Mouse (Mus musculus): ENCODE measurements around the gene Piwil4. TPM values are rescaled to one million over a fixed set of nuclear protein-coding genes. Genes with fewer than 3 reads are reported as not detected.

The Piwil4 gene
- polyA plus RNA-seq (2021): 0.17 TPM

DNA sequence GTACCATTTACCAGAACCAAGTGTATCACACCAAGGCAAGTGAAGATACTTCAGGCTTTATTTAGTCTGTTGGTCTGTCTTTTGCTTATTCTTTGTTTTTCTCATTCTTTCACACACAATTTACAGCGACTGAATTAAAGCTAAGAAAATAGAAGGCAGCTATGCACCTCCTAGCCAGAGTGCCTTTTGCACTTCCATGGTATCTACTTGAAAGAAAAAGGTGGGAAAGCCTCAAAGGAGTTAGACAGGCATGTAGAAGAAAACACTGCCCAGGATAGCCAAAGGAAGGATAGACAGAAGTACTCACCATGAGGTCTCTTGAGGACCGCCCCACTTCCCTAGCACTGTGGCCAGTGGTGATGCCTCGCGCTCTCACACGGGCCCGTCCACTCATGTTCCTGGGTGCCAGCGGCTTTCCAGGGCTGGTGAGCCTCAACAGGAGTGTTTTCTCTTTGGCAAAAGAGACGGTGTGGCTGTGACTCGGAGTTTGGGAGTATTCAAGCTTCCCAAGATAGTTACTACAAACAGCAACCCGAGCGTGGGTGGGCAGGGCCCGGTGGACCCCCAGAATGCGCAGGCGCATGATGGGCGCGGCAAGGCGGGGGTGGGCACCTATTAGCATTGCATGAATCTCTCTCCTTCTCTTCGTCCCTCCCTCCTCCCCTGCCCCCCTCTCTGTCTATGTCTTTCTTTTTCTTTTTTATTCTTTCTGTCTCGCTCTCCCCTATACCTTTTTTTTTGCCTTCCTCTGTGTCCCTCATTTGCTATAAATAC is at the start of gene Piwil4:
Gene Piwil4, minus strand, starts transcription at position 583 of the 774 bp plus-strand sequence.
- in situ Hi-C loops (cut with MboI; ENCODE audit: low pct_unique_long_range_greater_than_20kb): no loop called here
- H3K27me3 ChIP-seq: peaks cover 5% of the 10 kb centered on the region
- DNase-seq (ENCODE audit: low read depth, low spot score) (no peak), ATAC-seq (no peak)
- POLR2A ChIA-PET: no interaction called here
- CTCF ChIA-PET: no interaction called here
- TF ChIP-seq CTCF (IDR thresholded peaks at IDR 0.05): no peak

- no peaks in the 10 kb centered on the region for H3K27me3 ChIP-seq
- ATAC-seq: no peak
- CTCF ChIA-PET: no interaction called here
- in situ Hi-C loops (cut with MboI; ENCODE audit: low pct_unique_long_range_greater_than_20kb): no loop called here
- POLR2A ChIA-PET: no interaction called here
- no peak for DNase-seq (ENCODE audit: low read depth, low spot score)
- TF ChIP-seq CTCF (IDR thresholded peaks at IDR 0.05): no peak
Measured at GRCm38 (mm10) chr9:14787356-14787755, 46.8 kb upstream of the Piwil4 start.

DNA sequence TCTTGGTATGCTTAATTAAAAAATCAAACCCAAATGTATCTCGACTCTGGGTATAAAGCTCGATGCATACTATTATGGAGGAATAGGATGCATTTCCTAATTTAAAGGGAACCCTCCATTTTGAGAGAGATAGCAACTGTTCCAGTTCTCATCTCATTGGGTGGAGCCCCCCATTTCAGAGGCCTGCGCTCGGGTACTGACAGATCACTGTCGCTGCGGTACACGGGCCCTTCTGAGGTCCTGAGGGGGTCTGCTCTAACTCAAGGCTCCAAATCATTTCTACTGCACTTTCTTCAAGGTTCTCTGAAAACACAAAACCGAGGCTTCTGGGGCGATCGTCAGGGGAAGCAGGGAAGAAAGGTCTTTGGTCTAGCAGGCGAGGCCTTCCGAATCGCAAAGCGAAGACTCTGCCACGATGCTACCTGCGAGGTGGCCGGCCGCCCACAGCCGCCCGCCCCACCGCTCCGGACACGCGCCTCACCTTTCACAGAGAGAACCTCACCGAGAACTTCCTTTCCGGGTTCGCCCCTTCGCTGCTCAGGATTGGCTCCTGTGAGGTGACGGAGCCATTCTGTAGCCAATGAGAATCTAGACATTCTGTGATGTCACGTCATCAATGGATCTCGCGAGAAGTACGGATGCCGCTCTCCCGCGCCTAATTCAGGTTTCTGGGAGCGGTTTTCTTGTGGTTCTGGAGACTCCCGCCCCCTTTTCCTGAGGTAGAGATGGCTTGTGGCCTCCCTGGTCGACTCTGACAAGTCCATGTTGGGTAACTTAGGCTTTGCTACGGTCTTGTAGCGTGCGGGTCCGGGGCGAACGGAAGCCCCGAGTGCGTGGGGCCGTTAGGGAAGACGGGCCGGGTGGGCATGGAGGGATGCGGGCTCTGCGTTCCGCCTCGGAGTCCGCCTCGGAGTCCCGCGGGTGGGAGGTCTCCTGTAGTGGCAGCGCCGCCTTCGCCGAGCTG is 43.8 kb upstream of the Piwil4 start, which contains the start of the genes Mre11a and Ankrd49:
Gene Mre11a, plus strand, starts transcription at position 616 of the 964 bp plus-strand sequence.
Gene Ankrd49, minus strand, starts transcription at position 818 of the 964 bp plus-strand sequence.
- no peak for TF ChIP-seq CTCF (IDR thresholded peaks at IDR 0.05)
- CTCF ChIA-PET: no interaction called here
- DNase-seq (ENCODE audit: low read depth, low spot score) (peak; percentile 88), ATAC-seq (peak; percentile 100)
- H3K27me3 ChIP-seq: no peaks in the 10 kb centered on the region
- POLR2A ChIA-PET: no interaction called here
- in situ Hi-C loops (cut with MboI; ENCODE audit: low pct_unique_long_range_greater_than_20kb): no loop called here

GRCm38 (mm10) chr9:14778341-14778740 is 37.8 kb upstream of the Piwil4 start:
- ATAC-seq (no peak), DNase-seq (ENCODE audit: low read depth, low spot score) (no peak)
- CTCF ChIA-PET: no interaction called here
- POLR2A ChIA-PET: no interaction called here
- peaks cover 15% of the 10 kb centered on the region for H3K27me3 ChIP-seq
- TF ChIP-seq CTCF (IDR thresholded peaks at IDR 0.05): no peak
- in situ Hi-C loops (cut with MboI; ENCODE audit: low pct_unique_long_range_greater_than_20kb): no loop called here

DNA sequence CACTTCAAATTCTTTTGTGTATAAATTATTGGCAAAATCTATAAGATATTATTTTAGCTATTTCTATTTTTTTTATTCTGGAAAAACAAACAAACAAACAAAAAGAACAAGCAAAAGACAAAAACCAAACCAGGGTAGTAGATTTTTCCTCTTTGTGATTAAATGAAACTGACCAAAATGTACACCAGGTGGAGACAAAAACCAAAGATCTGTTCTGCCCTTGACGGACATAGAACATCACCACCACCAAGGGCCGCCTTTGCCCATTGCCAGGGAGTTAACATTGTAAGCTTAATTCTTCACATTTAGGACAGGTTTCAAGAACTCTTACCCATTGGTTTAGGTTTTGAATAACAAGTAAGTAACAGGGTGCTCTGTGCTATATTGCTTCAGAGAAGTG is 33.3 kb upstream of the Piwil4 start:
- H3K27me3 ChIP-seq: peaks cover 30% of the 10 kb centered on the region
- CTCF ChIA-PET: interaction anchor here (1.1 to 3.9 kb wide), 3 partner anchors 9 to 241 kb away, joined by 4 to 32 read pairs (median 10); no protein-coding TSS in a partner anchor
- POLR2A ChIA-PET: no interaction called here
- in situ Hi-C loops (cut with MboI; ENCODE audit: low pct_unique_long_range_greater_than_20kb): loop anchor here (5.0 kb wide), 1 partner anchor 243 kb away; no protein-coding TSS in a partner anchor
- TF ChIP-seq CTCF (IDR thresholded peaks at IDR 0.05): peak; percentile 55
- ATAC-seq: no peak
- DNase-seq (ENCODE audit: low read depth, low spot score): no peak

- H3K27me3 ChIP-seq: peaks cover 38% of the 10 kb centered on the region
- ChIA-PET POLR2A (no interaction called here), CTCF (interaction anchor here (2.3 to 3.9 kb wide), 2 partner anchors 7 to 243 kb away, joined by 10 to 32 read pairs; no protein-coding TSS in a partner anchor)
- DNase-seq (ENCODE audit: low read depth, low spot score): no peak
- TF ChIP-seq CTCF (IDR thresholded peaks at IDR 0.05): no peak
- no peak for ATAC-seq
- in situ Hi-C loops (cut with MboI; ENCODE audit: low pct_unique_long_range_greater_than_20kb): loop anchor here (5.0 kb wide), 1 partner anchor 245 kb away; no protein-coding TSS in a partner anchor
Measured at GRCm38 (mm10) chr9:14772074-14772473, 31.5 kb upstream of the Piwil4 start.

GRCm38 (mm10) chr9:14770803-14771471 is 30.4 kb upstream of the Piwil4 start, which contains the start of gene 1700012B09Rik:
1700012B09Rik (minus strand) TSS chr9:14771030.
- ChIA-PET CTCF (interaction anchor here (3.9 kb wide), 1 partner anchor 244 kb away, joined by 32 read pairs; no protein-coding TSS in a partner anchor), POLR2A (no interaction called here)
- ATAC-seq: no peak
- DNase-seq (ENCODE audit: low read depth, low spot score): no peak
- H3K27me3 ChIP-seq: peaks cover 43% of the 10 kb centered on the region
- TF ChIP-seq CTCF (IDR thresholded peaks at IDR 0.05): no peak
- in situ Hi-C loops (cut with MboI; ENCODE audit: low pct_unique_long_range_greater_than_20kb): loop anchor here (5.0 kb wide), 1 partner anchor 246 kb away; no protein-coding TSS in a partner anchor

DNA sequence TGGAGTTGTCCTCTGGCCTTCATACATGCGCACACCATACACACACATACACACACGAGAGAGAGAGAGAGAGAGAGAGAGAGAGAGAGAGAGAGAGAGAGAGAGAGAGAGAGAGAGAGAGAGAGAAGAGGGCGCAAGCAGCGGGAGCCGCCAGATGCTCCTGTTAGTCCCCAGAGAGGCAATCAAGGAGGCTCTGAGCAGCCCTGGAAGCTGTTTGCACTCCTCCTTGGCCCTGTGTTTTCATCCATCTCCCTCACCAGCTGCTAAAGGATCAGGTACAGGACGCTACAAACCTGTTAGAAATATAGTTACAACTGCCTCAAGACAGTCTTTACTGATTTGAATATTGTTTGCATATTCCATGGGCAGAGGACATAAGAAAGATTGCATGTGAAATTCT is 29.3 kb upstream of the Piwil4 start:
- no peak for ATAC-seq
- DNase-seq (ENCODE audit: low read depth, low spot score): no peak
- in situ Hi-C loops (cut with MboI; ENCODE audit: low pct_unique_long_range_greater_than_20kb): loop anchor here (5.0 kb wide), 1 partner anchor 247 kb away; no protein-coding TSS in a partner anchor
- peaks cover 44% of the 10 kb centered on the region for H3K27me3 ChIP-seq
- ChIA-PET POLR2A (no interaction called here), CTCF (no interaction called here)
- no peak for TF ChIP-seq CTCF (IDR thresholded peaks at IDR 0.05)

GRCm38 (mm10) chr9:14764765-14765164 is 24.2 kb upstream of the Piwil4 start:
- ATAC-seq (no peak), DNase-seq (ENCODE audit: low read depth, low spot score) (no peak)
- in situ Hi-C loops (cut with MboI; ENCODE audit: low pct_unique_long_range_greater_than_20kb): loop anchor here (5.0 kb wide), 2 partner anchors 62 to 252 kb away; no protein-coding TSS in a partner anchor
- peaks cover 20% of the 10 kb centered on the region for H3K27me3 ChIP-seq
- peak; percentile 75 for TF ChIP-seq CTCF (IDR thresholded peaks at IDR 0.05)
- CTCF ChIA-PET: interaction anchor here (1.0 to 2.1 kb wide), 10 partner anchors 8 to 251 kb away, joined by 3 to 12 read pairs (median 4); no protein-coding TSS in a partner anchor
- POLR2A ChIA-PET: no interaction called here

- ATAC-seq (peak; percentile 78), DNase-seq (ENCODE audit: low read depth, low spot score) (peak; percentile 25)
- POLR2A ChIA-PET: no interaction called here
- in situ Hi-C loops (cut with MboI; ENCODE audit: low pct_unique_long_range_greater_than_20kb): no loop called here
- no peaks in the 10 kb centered on the region for H3K27me3 ChIP-seq
- CTCF ChIA-PET: interaction anchor here (1.5 kb wide), 1 partner anchor 22 kb away, joined by 3 read pairs; no protein-coding TSS in a partner anchor
- no peak for TF ChIP-seq CTCF (IDR thresholded peaks at IDR 0.05)
Measured at GRCm38 (mm10) chr9:14759261-14759660, 18.7 kb upstream of the Piwil4 start.

Measured in Patski (cell line).